Mouse (Mus musculus) midbrain, embryonic 16.5 days (tissue): ENCODE measurements around the gene Olfr1087. TPM values are rescaled to one million over a fixed set of nuclear protein-coding genes. Genes with fewer than 3 reads are reported as not detected.
"Not testable (repeated sequence)": the region's sequence is repeated elsewhere in the genome, so short reads cannot be mapped to it uniquely, and the experiment has no call there.

Experiments used
- ATAC-seq: fragments of 200-750 bp; cut with Nextera tagmentation; 2 replicates; pipeline ENCODE4 v1.8.0; 2017; ENCODE audit warnings: moderate TSS enrichment
- H3K27ac ChIP-seq: fragments of 300-500 bp; sonication (generic); 2 replicates; pipeline ENCODE4 v1.5.1; 2014; ENCODE audit warnings: mild to moderate bottlenecking, low read length, mixed read lengths
- H3K27me3 ChIP-seq: fragments of 300-500 bp; sonication (generic); 2 replicates; pipeline ENCODE4 v1.6.1; 2014; ENCODE audit warnings: low read depth, low read length, mixed read lengths; ENCODE audit not compliant: control insufficient read depth, insufficient read depth
- H3K36me3 ChIP-seq: fragments of 300-500 bp; sonication (generic); 2 replicates; pipeline ENCODE4 v1.6.1; 2014; ENCODE audit warnings: mild to moderate bottlenecking, low read length, moderate library complexity, mixed read lengths; ENCODE audit not compliant: control insufficient read depth, insufficient read depth
- H3K4me1 ChIP-seq: fragments of 300-500 bp; sonication (generic); 2 replicates; pipeline ENCODE4 v1.6.1; 2014; ENCODE audit warnings: mild to moderate bottlenecking, low read length, mixed read lengths; ENCODE audit not compliant: control insufficient read depth, insufficient read depth
- H3K4me2 ChIP-seq: fragments of 300-500 bp; sonication (generic); 2 replicates; pipeline ENCODE4 v1.6.1; 2014; ENCODE audit warnings: mild to moderate bottlenecking, low read length, mixed read lengths
- H3K4me3 ChIP-seq: fragments of 300-500 bp; sonication (generic); 2 replicates; pipeline ENCODE4 v1.5.1; 2014; ENCODE audit warnings: low read depth, mild to moderate bottlenecking, low read length, moderate library complexity, mixed read lengths
- H3K9ac ChIP-seq: fragments of 300-500 bp; sonication (generic); 2 replicates; pipeline ENCODE4 v1.6.1; 2014; ENCODE audit warnings: low read depth, low read length, mixed read lengths
- H3K9me3 ChIP-seq: fragments of 300-500 bp; sonication (generic); replicated peaks from 2 replicates; pipeline ENCODE4 v1.6.1; 2014; ENCODE audit warnings: mild to moderate bottlenecking, low read length, mixed read lengths; ENCODE audit not compliant: control insufficient read depth, poor library complexity, severe bottlenecking
- WGBS: fragments of 180-500 bp; shearing (Covaris S2); extraction: QIAGEN DNeasy Blood & Tissue Kit; methylation state at CpG from one replicate; pipeline ENCODE4 v1.1.7; 2014; 5-methylcytosine and 5-hydroxymethylcytosine counted together
- polyA plus RNA-seq: library from polyadenylated mRNA; unstranded; fragments of >200 nt; fragmentation: Nextera tagmentation; extraction: Ambion mirVana; gene quantifications from 2 replicates; pipeline ENCODE4 v1.2.1, GENCODE M21; 2015

The Olfr1087 gene
- polyA plus RNA-seq = not detected in 2 replicates

DNA sequence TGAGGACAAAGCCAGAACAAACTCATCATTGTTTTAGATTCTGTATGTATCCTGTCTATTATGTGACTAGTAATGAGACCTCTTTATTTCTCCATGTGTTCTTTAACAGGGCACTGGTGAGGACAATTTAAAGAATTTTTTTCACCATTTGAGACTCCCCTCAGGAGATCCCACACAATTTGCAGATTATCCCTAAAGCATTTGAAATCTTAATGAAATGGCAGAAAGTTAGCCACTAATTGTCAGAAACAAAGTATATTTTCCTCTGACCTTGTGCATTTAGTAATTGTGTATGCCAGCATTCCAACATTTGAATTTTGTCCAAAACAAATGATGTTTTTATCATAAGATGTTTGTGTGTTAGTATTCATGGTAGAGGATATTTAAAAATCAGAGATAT lies at the start of gene Olfr1087:
Gene Olfr1087 (minus strand): TSS at position 101 of the 400 bp plus-strand sequence.
- Histone ChIP-seq H3K27ac (no peak within 1 kb of the TSS), H3K27me3 (no peaks in the 10 kb centered on the region), H3K4me2 (no peak within 1 kb of the TSS), H3K9me3 (no peaks in the 10 kb centered on the region), H3K9ac (no peak within 1 kb of the TSS), H3K4me3 (no peak within 1 kb of the TSS), H3K4me1 (no peaks in the 10 kb centered on the region), H3K36me3 (no peaks in the 10 kb centered on the region)
- no peak for ATAC-seq

DNA sequence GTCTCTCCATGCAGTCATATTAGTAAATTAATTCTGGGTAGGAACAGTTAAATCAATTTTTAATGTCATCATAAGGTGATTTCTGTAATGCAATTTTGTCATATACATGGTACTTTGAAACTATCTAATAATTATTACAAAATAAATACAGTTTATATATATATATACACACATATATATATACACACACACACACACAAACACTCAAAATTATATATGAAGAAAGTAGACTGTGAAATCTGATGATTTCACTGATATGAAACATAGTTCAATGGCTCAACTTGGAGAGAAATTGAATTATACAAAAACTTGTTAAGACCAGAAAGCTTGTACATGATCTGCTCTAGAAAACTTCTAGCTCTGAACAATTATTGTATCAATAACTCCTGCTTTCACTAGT lies 35.4 kb upstream of the Olfr1087 start, which contains the start of gene Olfr1089:
Gene Olfr1089 (minus strand): TSS at position 101 of the 400 bp plus-strand sequence.
- Histone ChIP-seq H3K9me3 (no peaks in the 10 kb centered on the region), H3K4me3 (no peak within 1 kb of the TSS), H3K36me3 (no peaks in the 10 kb centered on the region), H3K4me2 (no peak within 1 kb of the TSS), H3K27me3 (no peaks in the 10 kb centered on the region), H3K27ac (no peak within 1 kb of the TSS), H3K4me1 (no peaks in the 10 kb centered on the region), H3K9ac (no peak within 1 kb of the TSS)
- ATAC-seq = no peak

DNA sequence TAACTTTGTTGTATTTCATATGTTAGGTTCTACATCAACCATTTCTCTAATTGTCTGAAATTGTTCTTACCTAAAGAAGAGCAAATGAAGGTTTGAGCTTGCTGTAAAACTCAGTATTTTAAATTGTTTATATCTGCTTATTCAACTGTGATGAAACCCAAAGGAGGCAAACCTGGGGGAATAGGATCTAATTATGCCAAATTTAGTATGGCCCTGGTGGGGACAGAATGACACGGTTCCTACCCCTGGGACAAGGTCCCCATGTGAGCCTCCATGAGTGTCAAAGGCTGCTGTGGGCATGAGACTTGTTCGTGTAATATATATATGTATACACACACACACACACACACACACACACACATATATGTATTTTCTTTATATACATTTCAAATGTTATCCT lies 18.2 kb downstream of the Olfr1087 start, which contains the start of gene Olfr1086:
Gene Olfr1086 (minus strand): TSS at position 101 of the 400 bp plus-strand sequence.
- no peak within 1 kb of the TSS for H3K27ac ChIP-seq
- H3K4me2 ChIP-seq = no peak within 1 kb of the TSS
- ATAC-seq = no peak
- no peaks in the 10 kb centered on the region for H3K4me1 ChIP-seq
- H3K4me3 ChIP-seq = no peak within 1 kb of the TSS
- no peaks in the 10 kb centered on the region for H3K9me3 ChIP-seq
- WGBS = 70% methylated on average over 2 of the region's 2 CpGs
- no peaks in the 10 kb centered on the region for H3K36me3 ChIP-seq
- H3K27me3 ChIP-seq = no peaks in the 10 kb centered on the region
- H3K9ac ChIP-seq = no peak within 1 kb of the TSS

GRCm38 (mm10) chr2:86661919-86662318 lies 36.3 kb downstream of the Olfr1087 start, which contains the start of gene Olfr1085:
Gene Olfr1085, minus strand, starts transcription at chr2:86662019.
- Histone ChIP-seq H3K36me3 (no peaks in the 10 kb centered on the region), H3K4me2 (no peak within 1 kb of the TSS), H3K4me1 (no peaks in the 10 kb centered on the region), H3K9ac (no peak within 1 kb of the TSS), H3K27me3 (no peaks in the 10 kb centered on the region), H3K4me3 (no peak within 1 kb of the TSS), H3K27ac (no peak within 1 kb of the TSS), H3K9me3 (no peaks in the 10 kb centered on the region)
- WGBS = 27% methylated on average over 1 of the region's 1 CpGs
- no peak for ATAC-seq

GRCm38 (mm10) chr2:86639625-86640024 lies 58.6 kb downstream of the Olfr1087 start, which contains the start of gene Olfr1084:
Gene Olfr1084, minus strand, starts transcription at chr2:86639725.
- H3K9me3 ChIP-seq, H3K4me3 ChIP-seq, H3K9ac ChIP-seq, ATAC-seq, H3K36me3 ChIP-seq, H3K27me3 ChIP-seq, H3K4me1 ChIP-seq, H3K27ac ChIP-seq, H3K4me2 ChIP-seq: not testable (repeated sequence)
- 89% methylated on average over 1 of the region's 1 CpGs for WGBS

Other genes starting within 250 kb of the Olfr1087 start
- not detected in 2 replicates for gene Olfr1065, start 247.8 kb downstream of the Olfr1087 start, polyA plus RNA-seq
- gene Olfr1066, start 242.1 kb downstream of the Olfr1087 start, polyA plus RNA-seq = not detected in 2 replicates
- not detected in 2 replicates for gene Olfr228, start 211.0 kb downstream of the Olfr1087 start, polyA plus RNA-seq
- not detected in 2 replicates for gene Olfr1076, start 189.9 kb downstream of the Olfr1087 start, polyA plus RNA-seq
- gene Olfr1079, start 155.9 kb downstream of the Olfr1087 start, polyA plus RNA-seq = 0.10 TPM in 1 of 2 replicates, not detected in the other
- gene Olfr1080, start 140.2 kb downstream of the Olfr1087 start, polyA plus RNA-seq = not detected in 2 replicates
- gene Olfr1082, start 99.4 kb downstream of the Olfr1087 start, polyA plus RNA-seq = not detected in 2 replicates
- not detected in 2 replicates for gene Olfr1084, start 58.7 kb downstream of the Olfr1087 start, polyA plus RNA-seq
- not detected in 2 replicates for gene Olfr1085, start 36.4 kb downstream of the Olfr1087 start, polyA plus RNA-seq
- gene Olfr1086, start 18.3 kb downstream of the Olfr1087 start, polyA plus RNA-seq = not detected in 2 replicates
- gene Olfr1089, start 35.3 kb upstream of the Olfr1087 start, polyA plus RNA-seq = not detected in 2 replicates
- gene Olfr1090, start 60.6 kb upstream of the Olfr1087 start, polyA plus RNA-seq = not detected in 2 replicates
- gene Olfr1093, start 84.1 kb upstream of the Olfr1087 start, polyA plus RNA-seq = not detected in 2 replicates
- not detected in 2 replicates for gene Olfr141, start 111.6 kb upstream of the Olfr1087 start, polyA plus RNA-seq
- not detected in 2 replicates for gene Olfr1094, start 126.3 kb upstream of the Olfr1087 start, polyA plus RNA-seq
- gene Olfr1095, start 153.3 kb upstream of the Olfr1087 start, polyA plus RNA-seq = not detected in 2 replicates
- gene Gm13723, start 176.4 kb upstream of the Olfr1087 start, polyA plus RNA-seq = not detected in 2 replicates
- gene Olfr1097, start 193.8 kb upstream of the Olfr1087 start, polyA plus RNA-seq = not detected in 2 replicates
- not detected in 2 replicates for gene Olfr1098, start 226.2 kb upstream of the Olfr1087 start, polyA plus RNA-seq